Comparison of ENCODE assay signal across 8 mouse cellular contexts in the genomic region with DNA sequence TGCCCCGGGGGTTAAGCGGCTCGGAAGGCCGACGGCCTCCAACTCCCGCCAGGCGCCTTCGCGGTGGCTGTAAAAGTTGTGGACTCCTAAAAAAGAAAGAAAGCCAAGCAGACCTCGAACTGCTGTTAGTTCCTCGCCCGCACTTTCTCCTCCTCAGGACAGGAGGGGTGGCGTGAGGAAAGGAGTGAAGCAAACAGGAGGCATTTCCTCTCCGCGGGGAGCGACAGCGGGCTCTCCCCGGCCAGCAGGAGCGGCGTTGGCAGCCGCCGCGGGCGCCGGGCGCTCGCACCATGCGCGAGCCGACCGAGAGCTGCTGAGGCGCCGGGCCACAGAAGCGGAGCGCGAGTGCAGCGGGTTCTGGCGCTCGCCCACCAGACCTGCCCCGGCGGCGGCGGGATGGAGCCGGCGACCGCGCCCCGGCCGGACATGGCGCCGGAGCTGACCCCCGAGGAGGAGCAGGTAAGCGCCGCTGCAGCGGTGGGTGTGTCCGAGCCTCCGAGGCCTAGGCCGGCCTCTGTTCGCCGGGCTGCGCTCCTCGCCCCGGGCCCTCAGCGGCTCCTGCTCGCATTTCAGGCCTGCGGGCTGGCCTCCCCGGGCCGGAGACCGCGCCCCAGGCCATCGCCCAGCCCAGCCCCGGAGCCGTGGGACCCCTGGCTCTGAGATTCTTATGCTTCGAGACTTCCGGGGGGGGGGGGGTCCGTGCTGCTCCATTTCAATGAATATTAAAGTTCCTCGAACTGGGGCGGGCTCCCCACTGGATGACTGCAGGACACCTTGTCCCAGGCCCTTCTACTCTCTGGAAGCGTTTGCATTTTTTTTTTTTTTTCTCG. TPM values are rescaled to one million over a fixed set of nuclear protein-coding genes. Genes with fewer than 3 reads are reported as not detected.
A peak's percentile ranks its signal among the peaks of the same experiment; 100 is the strongest.
DNase-seq lines count a peak whose midpoint lies in the region; ATAC-seq lines count a peak whose summit lies in the region.

No protein-coding gene starts in this region.

- peak; percentile 71 for DNase-seq in retina, embryonic 14.5 days (ENCODE audit: low spot score)
- DNase-seq in retina, postnatal 1 day, result no peak
- DNase-seq in embryo, embryonic 10 days (ENCODE audit: low spot score), result peak; percentile 70
- peak; percentile 62 for DNase-seq in gastrocnemius, postnatal 25 days
- peak; percentile 88 for DNase-seq in intestine, embryonic 14.5 days (ENCODE audit: low spot score)
- DNase-seq in spleen, postnatal 4 days (ENCODE audit: low spot score in 2 of 2), result peak; percentile 66 to 82

- H3K4me2 ChIP-seq in intestine, embryonic 14.5 days (ENCODE audit: low read length), result peak overlapping the region; percentile 87
- H3K4me2 ChIP-seq in limb, embryonic 13.5 days (replicated peaks), result peak overlapping the region; percentile 70
- H3K4me2 ChIP-seq in midbrain, embryonic 15.5 days, result peak overlapping the region; percentile 73

- peak; percentile 78 for ATAC-seq in intestine, embryonic 14.5 days (replicated peaks; ENCODE audit: low FRiP score, low TSS enrichment, low read depth)
- ATAC-seq in limb, embryonic 13.5 days (ENCODE audit: low FRiP score, low read depth), result peak; percentile 64
- peak; percentile 71 for ATAC-seq in midbrain, embryonic 15.5 days (replicated peaks)

- H3K27ac ChIP-seq in intestine, embryonic 14.5 days (ENCODE audit: low read depth), result peak overlapping the region; percentile 96
- H3K27ac ChIP-seq in limb, embryonic 13.5 days, result peak overlapping the region; percentile 98
- peak overlapping the region; percentile 97 for H3K27ac ChIP-seq in midbrain, embryonic 15.5 days

- no peaks in the 10 kb centered on the region for H3K27me3 ChIP-seq in intestine, embryonic 14.5 days (replicated peaks; ENCODE audit: control insufficient read depth, insufficient read depth, low read length)
- no peaks in the 10 kb centered on the region for H3K27me3 ChIP-seq in limb, embryonic 13.5 days
- no peaks in the 10 kb centered on the region for H3K27me3 ChIP-seq in midbrain, embryonic 15.5 days (replicated peaks)

- no peaks in the 10 kb centered on the region for H3K9me3 ChIP-seq in intestine, embryonic 14.5 days (ENCODE audit: control insufficient read depth, low read length)
- no peaks in the 10 kb centered on the region for H3K9me3 ChIP-seq in limb, embryonic 13.5 days
- H3K9me3 ChIP-seq in midbrain, embryonic 15.5 days, result no peaks in the 10 kb centered on the region

- peak overlapping the region; percentile 81 for H3K4me3 ChIP-seq in intestine, embryonic 14.5 days (ENCODE audit: low read depth, low read length)
- peak overlapping the region; percentile 93 for H3K4me3 ChIP-seq in limb, embryonic 13.5 days
- H3K4me3 ChIP-seq in midbrain, embryonic 15.5 days, result peak overlapping the region; percentile 91

- peaks cover 7% of the 10 kb centered on the region for H3K4me1 ChIP-seq in intestine, embryonic 14.5 days (replicated peaks; ENCODE audit: control insufficient read depth, insufficient read depth, low read length)
- H3K4me1 ChIP-seq in limb, embryonic 13.5 days, result peaks cover 6% of the 10 kb centered on the region
- H3K4me1 ChIP-seq in midbrain, embryonic 15.5 days, result peaks cover 25% of the 10 kb centered on the region

- H3K9ac ChIP-seq in intestine, embryonic 14.5 days (ENCODE audit: low read length), result peak overlapping the region; percentile 96
- H3K9ac ChIP-seq in limb, embryonic 13.5 days, result peak overlapping the region; percentile 98
- peak overlapping the region; percentile 95 for H3K9ac ChIP-seq in midbrain, embryonic 15.5 days

- WGBS in intestine, embryonic 14.5 days, result under 1% methylated on average over 72 of the region's 80 CpGs
- under 1% methylated on average over 71 of the region's 80 CpGs for WGBS in limb, embryonic 13.5 days
- under 1% methylated on average over 75 of the region's 80 CpGs for WGBS in midbrain, embryonic 15.5 days

- H3K36me3 ChIP-seq in intestine, embryonic 14.5 days (ENCODE audit: control insufficient read depth, insufficient read depth, low read length), result no peaks in the 10 kb centered on the region
- H3K36me3 ChIP-seq in limb, embryonic 13.5 days, result no peaks in the 10 kb centered on the region
- no peaks in the 10 kb centered on the region for H3K36me3 ChIP-seq in midbrain, embryonic 15.5 days (replicated peaks)

RNA-seq across cellular contexts. Expression of gene Ptpn9, which starts 0.7 kb away (rescaled TPM):
- 1 to 10 TPM; 4.4 to 5.4 TPM for total RNA-seq in gastrocnemius, postnatal 25 days (2021)
- 23.5 and 24.0 TPM in 2 replicates for polyA plus RNA-seq in intestine, embryonic 14.5 days (2014; fragmentation: Nextera tagmentation; extraction: Ambion mirVana)
- 28.0 and 29.3 TPM in 2 replicates for polyA plus RNA-seq in limb, embryonic 13.5 days (2015; fragmentation: Nextera tagmentation; extraction: Ambion mirVana)
- polyA plus RNA-seq in midbrain, embryonic 15.5 days (2015; fragmentation: Nextera tagmentation; extraction: Ambion mirVana), result 25.8 and 28.0 TPM in 2 replicates

RNA-seq across cellular contexts. Expression of gene Snupn, which starts 44.7 kb away (rescaled TPM):
- total RNA-seq in gastrocnemius, postnatal 25 days (2021), result 1 to 10 TPM; 7.0 to 9.1 TPM
- polyA plus RNA-seq in intestine, embryonic 14.5 days (2014; fragmentation: Nextera tagmentation; extraction: Ambion mirVana), result 14.2 and 16.5 TPM in 2 replicates
- 29.2 and 29.3 TPM in 2 replicates for polyA plus RNA-seq in limb, embryonic 13.5 days (2015; fragmentation: Nextera tagmentation; extraction: Ambion mirVana)
- polyA plus RNA-seq in midbrain, embryonic 15.5 days (2015; fragmentation: Nextera tagmentation; extraction: Ambion mirVana), result 29.8 and 33.0 TPM in 2 replicates

RNA-seq across cellular contexts. Expression of gene Imp3, which starts 58.1 kb away (rescaled TPM):
- 10 to 100 TPM; 45.1 to 45.3 TPM for total RNA-seq in gastrocnemius, postnatal 25 days (2021)
- 79.9 and 82.5 TPM in 2 replicates for polyA plus RNA-seq in intestine, embryonic 14.5 days (2014; fragmentation: Nextera tagmentation; extraction: Ambion mirVana)
- 87.6 and 88.8 TPM in 2 replicates for polyA plus RNA-seq in limb, embryonic 13.5 days (2015; fragmentation: Nextera tagmentation; extraction: Ambion mirVana)
- 62.8 and 64.4 TPM in 2 replicates for polyA plus RNA-seq in midbrain, embryonic 15.5 days (2015; fragmentation: Nextera tagmentation; extraction: Ambion mirVana)
